18 mouse cellular contexts compared by ENCODE assay signal in genomic region chr10:62162410-62162809, GRCm38 (mm10). TPM values are rescaled to one million over a fixed set of nuclear protein-coding genes. Genes with fewer than 3 reads are reported as not detected.
DNase-seq lines count a peak whose midpoint lies in the region; TF ChIP-seq lines count a peak whose summit lies in the region.
"Had no signal": no experiment of that assay in that cellular context is flagged by ENCODE, and none has a peak within 500 bp of the region (broad histone marks: within the 10 kb centered on the region; RNA-seq: fewer than 3 reads in every experiment).

No protein-coding gene starts in this region.

- H3K27me3 ChIP-seq in heart, embryonic 10.5 days (ENCODE audit: insufficient read depth, poor library complexity, severe bottlenecking) = peaks cover 24% of the 10 kb centered on the region
- H3K27me3 ChIP-seq in CH12.LX (replicated peaks) = peaks cover 86% of the 10 kb centered on the region
- H3K27me3 ChIP-seq: limb, embryonic 13.5 days had no signal

- intact Hi-C loops in heart, postnatal 10 days (cut with DNase I) = no loop called here

- no peak for TF ChIP-seq RAD21 in CH12.LX (IDR thresholded peaks at IDR 0.05; ENCODE audit: low read depth, low read length)

- whole genome bisulfite sequencing in heart, embryonic 10.5 days = 60% methylated on average over 10 of the region's 10 CpGs

- no peak overlapping the region for H3K4me3 ChIP-seq in heart, embryonic 10.5 days
- no peak overlapping the region for H3K4me3 ChIP-seq in CH12.LX (replicated peaks in 1 of 3; ENCODE audit: low read depth in 2 of 3, low read length in 2 of 3, poor library complexity in 1 of 3)
- H3K4me3 ChIP-seq: limb, embryonic 13.5 days; neural tube, embryonic 15.5 days had no signal

- H3K36me3 ChIP-seq in heart, embryonic 10.5 days = no peaks in the 10 kb centered on the region
- no peaks in the 10 kb centered on the region for H3K36me3 ChIP-seq in CH12.LX (replicated peaks in 1 of 2; ENCODE audit: control insufficient read depth in 1 of 2, insufficient read depth in 1 of 2, low read length in 1 of 2)
- H3K36me3 ChIP-seq: limb, embryonic 13.5 days; neural tube, embryonic 15.5 days had no signal

- in situ Hi-C loops in CH12.LX (cut with MboI; ENCODE audit: low pct_ligation_motif_present, low pct_unique_long_range_greater_than_20kb, low sequenced_read_pairs) = loop anchor here (10.0 kb wide), 1 partner anchor 48 kb away; no protein-coding TSS in a partner anchor

- TF ChIP-seq POLR2A in CH12.LX (IDR thresholded peaks at IDR 0.05; ENCODE audit: low read depth, low read length) = no peak

- peak; percentile 24 to 25 for DNase-seq in heart, postnatal 10 days
- DNase-seq in heart, embryonic 10.5 days (ENCODE audit: low spot score) = no peak
- no peak for DNase-seq in CH12.LX (ENCODE audit: extremely low read depth)
- DNase-seq in heart, postnatal 4 days = peak; percentile 22
- peak; percentile 39 for DNase-seq in kidney, postnatal 10 days
- DNase-seq in thymus, adult 18-20 months = no peak
- DNase-seq in right cerebral cortex, postnatal 10 days (ENCODE audit: low spot score in 2 of 2) = no peak
- DNase-seq: cerebellum, adult 9-10 months; lung, adult 2 months; retina, postnatal 1 day had no signal

- TF ChIP-seq CTCF in CH12.LX (conservative IDR thresholded peaks at IDR 0.05 in 1 of 2, IDR thresholded peaks at IDR 0.05 in 1 of 2; ENCODE audit: low read depth in 2 of 2, low read length in 2 of 2) = no peak

- dilution Hi-C loops in CH12.LX (cut with MboI; ENCODE audit: extremely low pct_ligation_motif_present, extremely low pct_unique_long_range_greater_than_20kb, low sequenced_read_pairs) = no loop called here

- H3K4me1 ChIP-seq in heart, embryonic 10.5 days = no peaks in the 10 kb centered on the region
- no peaks in the 10 kb centered on the region for H3K4me1 ChIP-seq in CH12.LX (ENCODE audit: control insufficient read depth in 1 of 2, insufficient read depth in 2 of 2)
- H3K4me1 ChIP-seq: limb, embryonic 13.5 days; neural tube, embryonic 15.5 days had no signal

- H3K4me2 ChIP-seq in CH12.LX (ENCODE audit: insufficient read depth, low read depth, poor library complexity, severe bottlenecking) = peak overlapping the region; percentile 8; the same call in 1 of the 2 replicates
- H3K4me2 ChIP-seq: hindbrain, embryonic 14.5 days; limb, embryonic 13.5 days; neural tube, embryonic 15.5 days had no signal

- TF ChIP-seq EP300 in CH12.LX (IDR thresholded peaks at IDR 0.05; ENCODE audit: low read length) = no peak

- H3K79me2 ChIP-seq in CH12.LX (replicated peaks; ENCODE audit: control insufficient read depth, extremely low read depth, insufficient read depth, poor library complexity, severe bottlenecking) = no peaks in the 10 kb centered on the region

- H3K27ac ChIP-seq in heart, embryonic 10.5 days = no peak overlapping the region
- H3K27ac ChIP-seq in CH12.LX (ENCODE audit: insufficient read depth, low read depth) = no peak overlapping the region
- H3K27ac ChIP-seq: hindbrain, embryonic 14.5 days; limb, embryonic 13.5 days; neural tube, embryonic 15.5 days had no signal

- H3K9ac ChIP-seq in CH12.LX (ENCODE audit: insufficient read depth, low read depth) = no peak overlapping the region
- H3K9ac ChIP-seq: hindbrain, embryonic 14.5 days; limb, embryonic 13.5 days; neural tube, embryonic 15.5 days had no signal

- H3K9me3 ChIP-seq in heart, embryonic 10.5 days = no peaks in the 10 kb centered on the region
- peaks cover 13% of the 10 kb centered on the region for H3K9me3 ChIP-seq in CH12.LX (replicated peaks; ENCODE audit: low read length)
- H3K9me3 ChIP-seq: limb, embryonic 13.5 days; neural tube, embryonic 15.5 days had no signal

TF ChIP-seq in CH12.LX, 34 proteins besides CTCF, POLR2A, EP300 and RAD21:
- TF ChIP-seq NELFE (IDR thresholded peaks at IDR 0.05; ENCODE audit: low read depth, low read length) (no peak), CHD2 (IDR thresholded peaks at IDR 0.05; ENCODE audit: low read length) (no peak), SMC3 (IDR thresholded peaks at IDR 0.05; ENCODE audit: low read depth, low read length) (no peak), ETS1 (conservative IDR thresholded peaks at IDR 0.05; ENCODE audit: low read depth, low read length) (no peak), BHLHE40 (IDR thresholded peaks at IDR 0.05; ENCODE audit: low read depth, low read length) (no peak)

RNA-seq across cellular contexts. Expression of gene Fam241b, which starts 18.7 kb away (rescaled TPM):
- total RNA-seq in heart, postnatal 10 days (2021) = under 1 TPM in 1 of 2 experiments, not detected in 1; 0.52 TPM
- 3.1 and 5.9 TPM in 2 replicates for polyA plus RNA-seq in heart, embryonic 10.5 days (2016; fragmentation: Nextera tagmentation; extraction: Ambion mirVana)
- total RNA-seq in CH12.LX (2012; rRNA removed) = 0.21 and 0.38 TPM in 2 replicates
- total RNA-seq in CH12.LX (2014; rRNA removed) = 0.28 TPM in 1 of 2 replicates, not detected in the other
- polyA plus RNA-seq in CH12.LX (2012; ENCODE audit: insufficient read length, low read depth) = not detected in 2 replicates
- under 1 TPM; 0.70 to 0.86 TPM for total RNA-seq in heart, postnatal 4 days (2021)
- total RNA-seq: granulocyte monocyte progenitor cell, adult 5-6 weeks; megakaryocyte progenitor cell, adult 5-6 weeks had no signal

RNA-seq across cellular contexts. Expression of gene Neurog3, which starts 29.5 kb away (rescaled TPM):
- total RNA-seq in heart, postnatal 10 days (2021) = not detected
- polyA plus RNA-seq in heart, embryonic 10.5 days (2016; fragmentation: Nextera tagmentation; extraction: Ambion mirVana) = not detected in 2 replicates
- not detected in 2 replicates for total RNA-seq in CH12.LX (2012; rRNA removed)
- total RNA-seq in CH12.LX (2014; rRNA removed) = not detected in 2 replicates
- polyA plus RNA-seq in CH12.LX (2012; ENCODE audit: insufficient read length, low read depth) = not detected in 2 replicates
- total RNA-seq in heart, postnatal 4 days (2021) = not detected
- total RNA-seq: granulocyte monocyte progenitor cell, adult 5-6 weeks; megakaryocyte progenitor cell, adult 5-6 weeks had no signal
- polyA plus RNA-seq: activated CD4-positive, CD25-positive, alpha-beta regulatory T cell, adult 4 months; CD4-positive, CD25-positive, alpha-beta regulatory T cell, adult 4 months; hindbrain, embryonic 14.5 days; limb, embryonic 13.5 days; lung, adult 2 months; spleen, adult 2 months had no signal

Comparison
In these comparisons a context has a peak if more than half of its experiments do, and no peak if none do; other contexts are left out.
1. DNase-seq: peak in heart, postnatal 10 days (2 of 2), heart, postnatal 4 days (single experiment) and kidney, postnatal 10 days (single experiment); none in heart, embryonic 10.5 days (single experiment), CH12.LX (single experiment), thymus, adult 18-20 months (0 of 2) and right cerebral cortex, postnatal 10 days (0 of 2).